Comparison of ENCODE assay signal across 8 mouse cellular contexts in genomic region chr3:102734313-102735030, GRCm38 (mm10). TPM values are rescaled to one million over a fixed set of nuclear protein-coding genes. Genes with fewer than 3 reads are reported as not detected.
DNase-seq lines count a peak whose midpoint lies in the region; ATAC-seq lines count a peak whose summit lies in the region.

Gene Tspan2 (plus strand): TSS chr3:102734529.

- ATAC-seq in midbrain, embryonic 15.5 days (replicated peaks), result peak; percentile 82

- H3K27me3 ChIP-seq in embryonic facial prominence, embryonic 10.5 days (replicated peaks; ENCODE audit: low read depth, poor library complexity, severe bottlenecking), result peaks cover 35% of the 10 kb centered on the region
- no peaks in the 10 kb centered on the region for H3K27me3 ChIP-seq in midbrain, embryonic 15.5 days (replicated peaks)

- peak; percentile 17 to 45 for DNase-seq in left cerebral cortex, adult 18-20 months (ENCODE audit: low spot score in 2 of 2)
- DNase-seq in left cerebral cortex, adult 11 months (ENCODE audit: low spot score), result no peak
- DNase-seq in embryonic facial prominence, embryonic 10.5 days (ENCODE audit: low spot score), result peak; percentile 82
- peak; percentile 59 for DNase-seq in heart, adult 8-10 months (ENCODE audit: low spot score)
- DNase-seq in kidney, adult 18-20 months, result peak; percentile 51
- DNase-seq in liver, result peak; percentile 72
- peak; percentile 61 to 86 for DNase-seq in spleen, postnatal 4 days (ENCODE audit: low spot score in 2 of 2)

- H3K36me3 ChIP-seq in embryonic facial prominence, embryonic 10.5 days (replicated peaks), result no peaks in the 10 kb centered on the region
- no peaks in the 10 kb centered on the region for H3K36me3 ChIP-seq in midbrain, embryonic 15.5 days (replicated peaks)

- H3K27ac ChIP-seq in embryonic facial prominence, embryonic 10.5 days (replicated peaks), result peak within 1 kb of the TSS; percentile 84
- peak within 1 kb of the TSS; percentile 72 for H3K27ac ChIP-seq in midbrain, embryonic 15.5 days

- H3K9ac ChIP-seq in midbrain, embryonic 15.5 days, result peak within 1 kb of the TSS; percentile 84

- peaks cover 29% of the 10 kb centered on the region for H3K4me1 ChIP-seq in embryonic facial prominence, embryonic 10.5 days
- peaks cover 7% of the 10 kb centered on the region for H3K4me1 ChIP-seq in midbrain, embryonic 15.5 days

- H3K4me3 ChIP-seq in embryonic facial prominence, embryonic 10.5 days, result peak within 1 kb of the TSS; percentile 82
- peak within 1 kb of the TSS; percentile 85 for H3K4me3 ChIP-seq in midbrain, embryonic 15.5 days

- H3K4me2 ChIP-seq in midbrain, embryonic 15.5 days, result peak within 1 kb of the TSS; percentile 74

- WGBS in embryonic facial prominence, embryonic 10.5 days, result 1% methylated on average over 54 of the region's 54 CpGs
- WGBS in midbrain, embryonic 15.5 days, result under 1% methylated on average over 49 of the region's 54 CpGs

- no peaks in the 10 kb centered on the region for H3K9me3 ChIP-seq in embryonic facial prominence, embryonic 10.5 days
- H3K9me3 ChIP-seq in midbrain, embryonic 15.5 days, result no peaks in the 10 kb centered on the region

RNA-seq across cellular contexts. Expression of gene Tspan2, which starts in this region (rescaled TPM):
- 10 to 100 TPM; 34.6 to 39.4 TPM for total RNA-seq in left cerebral cortex, adult 18-20 months (2021)
- polyA plus RNA-seq in embryonic facial prominence, embryonic 10.5 days (2016; fragmentation: Nextera tagmentation; extraction: Ambion mirVana), result 7.4 and 7.6 TPM in 2 replicates
- 10 to 100 TPM in 2 of 4 experiments, 1 to 10 TPM in 2; 5.3 to 10.6 (median 10.3) TPM for total RNA-seq in heart, adult 8-10 months (2022)
- polyA plus RNA-seq in midbrain, embryonic 15.5 days (2015; fragmentation: Nextera tagmentation; extraction: Ambion mirVana), result 8.9 and 9.6 TPM in 2 replicates
